Mouse (Mus musculus) cerebral cortex, adult 2 months (tissue): ENCODE data around the gene Afap1l2.

ENCODE experiments used
- WGBS: fragments of 180-500 bp; shearing (Covaris S2); methylation state at CpG from one replicate; pipeline ENCODE4 v1.1.7; 2018; 5-methylcytosine and 5-hydroxymethylcytosine counted together

The Afap1l2 gene

GRCm38 (mm10) chr19:57007781-57008710, at the start of gene Afap1l2:
Afap1l2 (minus strand) TSS chr19:57008228.
- WGBS: 3% methylated on average over 68 of the region's 68 CpGs

- WGBS: 98% methylated on average over 2 of the region's 2 CpGs
Observed at GRCm38 (mm10) chr19:57057568-57057967, 49.5 kb upstream of the Afap1l2 start.

- WGBS: 46% methylated on average over 16 of the region's 16 CpGs
Observed at GRCm38 (mm10) chr19:57055215-57056120, 47.4 kb upstream of the Afap1l2 start.

GRCm38 (mm10) chr19:57052959-57053358, 44.9 kb upstream of the Afap1l2 start:
- 44% methylated on average over 8 of the region's 8 CpGs for WGBS

- 88% methylated on average over 7 of the region's 7 CpGs for WGBS
Observed at GRCm38 (mm10) chr19:57052016-57052415, 44.0 kb upstream of the Afap1l2 start.

GRCm38 (mm10) chr19:57049592-57050090, 41.6 kb upstream of the Afap1l2 start:
- 62% methylated on average over 16 of the region's 16 CpGs for WGBS

GRCm38 (mm10) chr19:57047671-57048320, 39.8 kb upstream of the Afap1l2 start:
- 73% methylated on average over 9 of the region's 9 CpGs for WGBS

- 51% methylated on average over 6 of the region's 6 CpGs for WGBS
Observed at GRCm38 (mm10) chr19:57039258-57039657, 31.2 kb upstream of the Afap1l2 start.

- 77% methylated on average over 15 of the region's 15 CpGs for WGBS
Observed at GRCm38 (mm10) chr19:57036860-57037259, 28.8 kb upstream of the Afap1l2 start.

GRCm38 (mm10) chr19:57031582-57031981, 23.6 kb upstream of the Afap1l2 start:
- WGBS: 52% methylated on average over 4 of the region's 4 CpGs

- WGBS: 89% methylated on average over 6 of the region's 6 CpGs
Observed at GRCm38 (mm10) chr19:57029461-57029860, 21.4 kb upstream of the Afap1l2 start.

GRCm38 (mm10) chr19:57028327-57029179, 20.5 kb upstream of the Afap1l2 start:
- 50% methylated on average over 8 of the region's 8 CpGs for WGBS

GRCm38 (mm10) chr19:57026501-57026900, 18.5 kb upstream of the Afap1l2 start:
- WGBS: 74% methylated on average over 4 of the region's 4 CpGs

GRCm38 (mm10) chr19:57017785-57018179, 9.8 kb upstream of the Afap1l2 start:
- WGBS: 76% methylated on average over 8 of the region's 8 CpGs

- WGBS: 44% methylated on average over 15 of the region's 15 CpGs
Observed at GRCm38 (mm10) chr19:57016995-57017784, 9.2 kb upstream of the Afap1l2 start.

- WGBS: 84% methylated on average over 3 of the region's 3 CpGs
Observed at GRCm38 (mm10) chr19:57014808-57015207, 6.8 kb upstream of the Afap1l2 start.

GRCm38 (mm10) chr19:57013271-57013677, 5.2 kb upstream of the Afap1l2 start:
- WGBS: 80% methylated on average over 6 of the region's 6 CpGs

- 92% methylated on average over 3 of the region's 3 CpGs for WGBS
Observed at GRCm38 (mm10) chr19:57012068-57012467, 4.0 kb upstream of the Afap1l2 start.

GRCm38 (mm10) chr19:57010064-57010463, 2.0 kb upstream of the Afap1l2 start:
- WGBS: 59% methylated on average over 4 of the region's 4 CpGs

GRCm38 (mm10) chr19:57009653-57010052, 1.6 kb upstream of the Afap1l2 start:
- 72% methylated on average over 4 of the region's 4 CpGs for WGBS
